Mouse (Mus musculus): ENCODE results near the gene Lcn2.

Gene Lcn2

GRCm38 (mm10) chr2:32412742-32413531 lies 24.9 kb upstream of the Lcn2 start:
- no peak for DNase-seq

- DNase-seq, result no peak
Observed at GRCm38 (mm10) chr2:32411407-32411806, 23.4 kb upstream of the Lcn2 start.

GRCm38 (mm10) chr2:32408429-32409424 lies 20.7 kb upstream of the Lcn2 start:
- no peak for DNase-seq

GRCm38 (mm10) chr2:32407144-32407824 lies 19.2 kb upstream of the Lcn2 start:
- DNase-seq, result no peak

- peak; percentile 97 for DNase-seq
Observed at GRCm38 (mm10) chr2:32404663-32405062, 16.6 kb upstream of the Lcn2 start.

GRCm38 (mm10) chr2:32396695-32397094 lies 8.6 kb upstream of the Lcn2 start:
- no peak for DNase-seq

GRCm38 (mm10) chr2:32395946-32396621 lies 8.0 kb upstream of the Lcn2 start:
- DNase-seq, result peak; percentile 83

GRCm38 (mm10) chr2:32395484-32395945 lies 7.5 kb upstream of the Lcn2 start, which contains the start of gene Ptges2:
Ptges2 (plus strand) TSS chr2:32395896.
- DNase-seq, result peak; percentile 92

GRCm38 (mm10) chr2:32394973-32395372 lies 6.9 kb upstream of the Lcn2 start:
- DNase-seq, result no peak

GRCm38 (mm10) chr2:32392063-32392462 lies 4.0 kb upstream of the Lcn2 start:
- no peak for DNase-seq

- DNase-seq, result no peak
Observed at GRCm38 (mm10) chr2:32390871-32391270, 2.8 kb upstream of the Lcn2 start.

GRCm38 (mm10) chr2:32389157-32389556 lies 1.1 kb upstream of the Lcn2 start:
- no peak for DNase-seq

GRCm38 (mm10) chr2:32382689-32383088 lies 5.4 kb downstream of the Lcn2 start:
- DNase-seq, result no peak

- DNase-seq, result peak; percentile 96
Observed at GRCm38 (mm10) chr2:32381775-32382223, 6.3 kb downstream of the Lcn2 start, which contains the start of gene 1110008P14Rik. 1110008P14Rik (minus strand) TSS chr2:32381938.

- no peak for DNase-seq
Observed at GRCm38 (mm10) chr2:32381141-32381774, 6.8 kb downstream of the Lcn2 start.

GRCm38 (mm10) chr2:32380001-32380500 lies 8.0 kb downstream of the Lcn2 start:
- no peak for DNase-seq

- no peak for DNase-seq
Observed at GRCm38 (mm10) chr2:32376963-32377362, 11.1 kb downstream of the Lcn2 start.

- no peak for DNase-seq
Observed at GRCm38 (mm10) chr2:32375317-32375940, 12.6 kb downstream of the Lcn2 start.

- no peak for DNase-seq
Observed at GRCm38 (mm10) chr2:32374191-32374590, 13.9 kb downstream of the Lcn2 start.

GRCm38 (mm10) chr2:32367315-32367714 lies 20.7 kb downstream of the Lcn2 start:
- DNase-seq, result no peak

- no peak for DNase-seq
Observed at GRCm38 (mm10) chr2:32364121-32364520, 23.9 kb downstream of the Lcn2 start.

Data from cerebellum, adult 8-10 months (tissue).